Mouse (Mus musculus) ZHBTc4 (cell line): ENCODE results near the gene Mast3.

Source experiments
- DNase-seq: peaks from one replicate; pipeline ENCODE4 v3.0.0-alpha.2; 2011; ENCODE audit warnings: low read depth, low spot score

Gene Mast3

GRCm38 (mm10) chr8:70746676-70747075 is 58.2 kb downstream of the Mast3 start:
- no peak for DNase-seq

DNA sequence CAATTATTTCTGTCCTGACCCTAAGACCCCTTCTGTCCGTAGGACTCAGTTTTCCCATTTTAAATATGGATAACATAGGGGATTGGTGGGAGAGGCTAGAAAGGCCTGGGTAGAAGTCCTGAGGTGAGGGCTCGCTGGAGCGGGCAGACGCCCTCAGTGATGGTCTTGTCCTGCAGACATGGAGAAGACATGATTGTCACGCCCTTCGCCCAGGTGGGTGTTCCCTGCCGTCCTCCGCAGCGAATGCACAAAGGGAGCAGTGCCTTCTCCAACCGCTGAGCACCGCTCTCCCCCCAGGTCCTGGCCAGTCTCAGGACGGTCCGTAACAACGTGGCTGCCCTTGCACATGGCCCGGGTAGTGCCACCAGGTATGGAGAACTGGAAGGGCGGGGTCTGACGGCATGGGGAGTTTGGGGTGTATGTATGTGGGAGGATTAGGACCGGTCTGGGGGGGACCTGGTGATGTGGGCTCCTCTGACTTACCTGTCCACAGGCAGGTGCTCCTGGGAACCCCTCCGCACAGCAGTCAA is 59.1 kb downstream of the Mast3 start:
- DNase-seq = no peak

- DNase-seq = no peak
Observed at GRCm38 (mm10) chr8:70744806-70745205, 60.0 kb downstream of the Mast3 start.

DNA sequence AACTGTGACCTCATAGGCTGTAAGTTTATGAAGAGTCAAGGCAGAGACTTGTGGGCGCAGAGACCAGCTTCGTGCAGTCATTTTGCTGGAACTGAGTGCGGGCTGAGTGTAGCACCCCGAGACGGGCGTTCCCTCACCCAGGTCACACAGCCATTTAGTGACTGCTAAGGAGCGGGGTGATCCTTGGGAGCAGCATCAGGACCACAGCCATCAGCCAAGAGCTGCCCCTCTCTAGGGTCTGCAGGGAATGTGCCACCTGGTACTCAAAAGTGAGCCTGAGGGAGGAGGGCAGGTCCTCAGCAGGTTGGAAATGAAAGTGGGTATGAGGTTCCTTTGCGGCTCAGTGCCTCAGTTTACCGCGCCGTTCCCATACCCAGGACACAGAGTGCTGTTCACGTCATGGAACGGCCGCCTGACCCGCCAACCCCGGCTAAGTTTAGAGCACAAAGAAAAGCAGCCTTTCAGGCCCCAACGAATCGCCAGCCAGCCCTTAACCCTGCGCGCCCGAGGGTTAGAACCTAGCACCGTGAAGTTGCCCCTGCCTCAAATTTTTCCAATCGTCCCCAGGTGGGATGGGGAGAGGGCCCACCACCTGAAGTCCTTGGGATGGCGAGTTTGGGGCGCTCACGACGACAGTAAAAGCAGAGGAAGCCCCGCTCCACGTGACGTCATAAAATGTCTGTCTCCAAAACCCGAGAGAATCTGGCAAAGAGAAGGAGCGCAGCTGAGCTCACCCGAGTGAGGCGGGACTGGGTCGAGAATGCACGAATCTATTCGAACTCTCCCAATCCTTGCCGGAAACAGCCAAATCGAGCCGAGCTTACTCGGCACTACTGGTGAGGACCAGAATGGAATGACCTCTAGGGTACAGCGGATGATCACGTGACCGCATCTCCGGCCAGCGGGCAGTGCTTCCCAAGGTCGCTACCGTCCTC is 60.9 kb downstream of the Mast3 start:
- no peak for DNase-seq

DNA sequence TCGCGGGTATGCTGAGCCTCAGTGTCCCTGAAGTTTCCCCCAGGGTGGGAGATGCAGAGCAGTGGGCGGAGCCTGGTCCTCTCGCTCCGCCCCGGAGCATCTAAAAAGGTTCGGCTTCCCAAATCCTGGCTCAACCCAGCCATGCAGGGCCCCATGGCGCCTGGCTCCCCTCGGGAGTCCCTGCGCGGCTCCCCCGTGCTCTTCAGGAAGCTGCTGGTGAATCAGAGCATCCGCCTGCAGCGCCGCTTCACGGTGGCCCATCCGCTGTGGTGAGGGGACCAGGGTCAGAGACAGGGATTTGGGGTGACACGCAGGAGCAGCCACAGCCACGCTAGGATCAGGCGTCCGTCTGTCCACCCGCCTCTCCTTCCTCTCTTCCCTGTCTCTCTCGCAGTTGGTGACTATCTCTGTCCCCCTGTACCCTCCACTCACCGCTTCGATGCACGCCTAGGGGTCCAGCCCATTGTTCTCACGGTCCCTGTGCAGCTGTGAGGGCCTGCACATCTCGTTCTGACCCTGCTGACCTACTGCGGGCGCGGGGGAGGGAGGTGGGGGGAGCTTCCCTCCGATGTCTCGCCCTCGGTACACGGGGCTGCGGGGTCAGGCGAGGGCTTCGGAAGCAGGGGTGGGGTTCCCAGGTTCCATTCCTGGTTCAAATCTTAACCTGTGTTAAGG is 61.7 kb downstream of the Mast3 start:
- no peak for DNase-seq

DNA sequence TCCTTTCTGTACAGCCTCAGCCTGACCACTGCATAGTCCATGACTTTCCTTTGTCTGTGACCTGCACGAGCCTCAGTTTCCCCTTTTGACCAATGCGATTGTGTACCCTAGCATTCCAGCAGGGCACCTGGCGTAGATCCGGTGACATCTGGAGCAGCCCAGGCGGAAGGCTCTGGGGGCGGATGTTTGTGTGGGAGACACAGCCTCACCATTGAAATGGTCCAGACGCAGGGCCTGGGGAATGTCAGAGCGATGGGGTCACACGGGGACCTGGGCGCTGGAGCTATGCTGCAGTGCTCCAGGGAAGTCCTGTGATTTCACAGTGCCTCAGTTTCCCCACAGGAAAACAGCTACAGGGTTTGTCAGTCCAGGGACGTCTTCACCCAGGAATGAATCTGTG is 62.7 kb downstream of the Mast3 start:
- DNase-seq = no peak

DNA sequence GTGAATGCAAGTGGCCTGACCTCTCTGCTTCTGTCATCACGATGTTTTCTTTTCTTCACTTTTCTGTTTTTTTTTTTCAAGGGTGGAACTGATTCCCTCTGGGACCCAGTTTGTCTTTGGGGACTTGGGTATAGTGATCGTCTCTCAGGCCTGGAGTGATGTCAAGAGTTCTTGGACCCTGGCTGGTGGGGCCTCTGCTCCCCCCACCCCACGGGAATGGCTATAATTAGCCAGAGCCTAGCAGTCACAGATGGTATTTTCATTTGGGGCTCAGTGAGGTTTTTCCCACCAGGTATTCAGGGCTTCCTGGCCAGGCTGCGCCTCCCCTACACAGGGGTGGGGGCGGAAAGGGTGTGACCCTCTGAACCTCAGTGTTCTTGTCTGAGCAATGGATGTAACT is 63.2 kb downstream of the Mast3 start:
- no peak for DNase-seq

GRCm38 (mm10) chr8:70738211-70738610 is 66.6 kb downstream of the Mast3 start:
- no peak for DNase-seq

DNA sequence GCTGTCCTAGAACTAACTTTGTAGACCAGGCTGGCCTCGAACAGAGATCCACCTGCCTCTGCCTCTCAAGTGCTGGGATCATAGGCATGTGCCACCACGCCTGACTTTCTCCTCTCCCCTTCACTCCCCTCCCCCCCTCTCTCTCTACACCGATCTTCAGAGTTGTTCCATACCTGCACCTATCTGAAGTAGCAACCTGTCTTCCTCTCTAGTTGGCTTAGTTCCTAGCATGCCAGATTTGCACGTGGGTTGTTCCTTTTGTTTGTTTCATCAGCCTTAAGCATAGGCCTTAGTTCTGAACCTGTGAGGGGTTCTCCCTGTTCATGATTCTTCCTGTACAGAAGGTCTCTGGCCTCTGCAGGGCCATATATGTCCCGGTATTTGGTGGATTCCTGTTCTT is 67.1 kb downstream of the Mast3 start:
- DNase-seq = no peak

GRCm38 (mm10) chr8:70730956-70731355 is 73.9 kb downstream of the Mast3 start:
- DNase-seq = no peak

DNA sequence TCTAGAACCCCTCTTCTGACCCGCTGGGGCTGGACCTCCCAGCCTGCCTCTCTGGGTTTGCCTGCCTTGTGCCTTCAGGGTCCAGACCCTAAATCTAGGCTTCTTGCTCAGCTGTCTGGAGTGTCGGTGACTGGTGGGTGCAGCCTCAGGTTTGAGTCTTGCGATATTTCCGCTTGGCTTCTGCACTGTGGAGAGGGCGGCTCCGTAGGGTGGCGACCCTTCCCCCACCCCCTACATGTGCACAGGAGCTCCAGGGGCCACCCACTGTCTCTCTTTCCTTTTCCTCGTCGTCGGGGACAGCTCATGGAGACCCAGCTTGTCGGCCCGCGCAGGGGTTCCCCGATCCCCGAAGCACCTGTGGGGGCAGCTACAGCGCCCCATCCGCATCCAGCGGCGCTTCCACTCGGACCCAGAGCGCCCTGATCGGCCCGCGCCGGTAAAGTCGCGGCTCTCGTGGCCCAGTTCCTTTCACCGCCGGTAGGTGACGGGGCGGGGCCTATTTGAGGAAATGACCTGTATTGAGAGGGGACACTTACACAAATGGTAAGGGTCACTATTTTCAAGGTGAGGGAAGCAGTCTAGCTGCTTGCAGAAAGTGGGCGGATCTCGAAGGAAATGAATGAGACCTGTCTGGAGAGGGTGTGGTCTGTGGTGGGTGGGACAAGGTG is 74.9 kb downstream of the Mast3 start:
- peak; percentile 84 for DNase-seq
